Mouse (Mus musculus) olfactory bulb, adult 2 months (tissue): Measurements from ENCODE around the gene Mecp2.

ENCODE experiments used
- CTCF ChIP-seq: fragments of 200-500 bp; IDR thresholded peaks from 2 replicates; pipeline ENCODE4 v1.5.1; 2012; ENCODE audit warnings: low read depth, mild to moderate bottlenecking, low read length, moderate library complexity; ENCODE audit not compliant: insufficient read depth
- POLR2A ChIP-seq: fragments of 200-500 bp; IDR thresholded peaks from 2 replicates; pipeline ENCODE4 v1.6.1; 2012; ENCODE audit warnings: mild to moderate bottlenecking, low read depth, low read length, moderate library complexity; ENCODE audit not compliant: insufficient read depth

DNA sequence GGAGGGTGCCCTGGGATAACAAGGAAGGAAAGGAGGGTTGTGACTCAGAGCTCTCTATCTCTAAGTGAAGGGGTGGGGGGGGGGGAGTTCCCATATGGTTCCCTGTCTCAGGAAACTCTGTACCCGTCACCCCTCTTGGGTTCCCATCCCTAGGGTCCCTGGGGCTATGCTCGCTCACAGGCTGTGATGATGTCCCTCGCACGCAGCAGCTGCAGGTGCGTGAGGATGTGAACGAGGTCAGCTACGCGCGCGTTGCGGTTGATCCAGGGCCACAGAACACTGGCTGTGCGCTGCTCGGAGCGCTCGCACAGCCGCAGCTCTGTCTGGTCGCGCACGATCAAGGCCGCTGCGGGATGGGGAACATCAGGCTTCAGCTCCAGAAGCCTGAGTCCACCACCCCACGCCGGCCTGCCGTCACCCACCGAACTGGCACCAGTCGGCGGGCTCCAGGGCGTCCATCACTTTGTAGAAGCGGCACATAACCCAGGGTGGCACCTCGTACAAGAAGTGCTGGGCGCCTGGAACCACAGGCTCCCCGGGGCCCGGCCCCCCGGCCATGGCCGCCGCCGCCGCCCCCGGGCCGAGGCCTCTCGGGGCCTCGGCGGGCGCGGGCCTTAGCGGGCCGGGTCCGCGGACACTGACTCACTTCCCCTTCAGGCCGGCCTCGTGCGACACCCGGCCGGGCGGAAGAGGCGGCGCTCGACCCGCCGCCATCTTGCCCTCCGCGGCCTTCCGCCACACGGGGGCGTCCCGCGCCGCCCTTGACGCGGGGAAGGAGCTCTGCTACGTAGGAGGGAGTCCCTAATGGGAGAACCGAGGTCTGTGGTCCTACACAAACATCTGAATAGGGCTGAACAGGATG is 111.7 kb downstream of the Mecp2 start, which contains the start of gene Irak1:
- TF ChIP-seq CTCF (peak; percentile 54), POLR2A (peak; percentile 47; the same call in 1 of the 2 replicates)
